Mouse (Mus musculus): ENCODE measurements around the gene Elf1.

- TF ChIP-seq POLR2A (IDR thresholded peaks at IDR 0.05; ENCODE audit: insufficient read length, low read depth), result no peak
- TF ChIP-seq TCF12 (IDR thresholded peaks at IDR 0.05; ENCODE audit: insufficient read depth, poor library complexity, severe bottlenecking), result no peak
- TF ChIP-seq MAX (IDR thresholded peaks at IDR 0.05; ENCODE audit: low read depth), result no peak
- TF ChIP-seq SRF (IDR thresholded peaks at IDR 0.05; ENCODE audit: control insufficient read depth, insufficient read length, low read depth), result no peak
- TF ChIP-seq MYOG (IDR thresholded peaks at IDR 0.05; ENCODE audit: control insufficient read depth in 1 of 3, insufficient read depth in 1 of 3, insufficient read length in 2 of 3, low read depth in 2 of 3), result no peak
- TF ChIP-seq E2F4 (IDR thresholded peaks at IDR 0.05; ENCODE audit: insufficient read depth), result no peak
Observed at GRCm38 (mm10) chr14:79482747-79483355, 1.9 kb downstream of the Elf1 start.

Data from myocyte (in vitro differentiated cells).